In genomic region chr5:123143251-123143970, GRCm38 (mm10) we compare ENCODE assay signal across 7 mouse cellular contexts. TPM values are rescaled to one million over a fixed set of nuclear protein-coding genes. Genes with fewer than 3 reads are reported as not detected.
DNase-seq lines count a peak whose midpoint lies in the region; ATAC-seq and TF ChIP-seq lines count a peak whose summit lies in the region.

No protein-coding gene starts in this region.

- H3K36me3 ChIP-seq in E14TG2a.4 (ENCODE audit: insufficient read depth, low read length) = peaks cover 44% of the 10 kb centered on the region
- H3K36me3 ChIP-seq in embryonic facial prominence, embryonic 12.5 days = peaks cover 30% of the 10 kb centered on the region
- H3K36me3 ChIP-seq in hindbrain, embryonic 14.5 days (replicated peaks; ENCODE audit: control insufficient read depth, insufficient read depth) = peaks cover 23% of the 10 kb centered on the region

- ATAC-seq in embryonic facial prominence, embryonic 12.5 days (ENCODE audit: insufficient number of reproducible peaks, insufficient read depth, low FRiP score, low TSS enrichment) = peak; percentile 4; the same call in 1 of the 2 replicates
- ATAC-seq in hindbrain, embryonic 14.5 days (ENCODE audit: low FRiP score) = no peak
- ATAC-seq in activated CD4-positive, CD25-positive, alpha-beta regulatory T cell, adult 4 months = no peak

- peak overlapping the region; percentile 82 for H3K4me3 ChIP-seq in E14TG2a.4 (replicated peaks; ENCODE audit: low read length)
- peak overlapping the region; percentile 97 for H3K4me3 ChIP-seq in embryonic facial prominence, embryonic 12.5 days
- peak overlapping the region; percentile 91 for H3K4me3 ChIP-seq in hindbrain, embryonic 14.5 days (replicated peaks; ENCODE audit: low read length)

- peak overlapping the region; percentile 99 for H3K4me2 ChIP-seq in embryonic facial prominence, embryonic 12.5 days (replicated peaks)
- peak overlapping the region; percentile 100 for H3K4me2 ChIP-seq in hindbrain, embryonic 14.5 days (replicated peaks)

- peaks cover 62% of the 10 kb centered on the region for H3K4me1 ChIP-seq in E14TG2a.4 (replicated peaks; ENCODE audit: low read depth, low read length)
- H3K4me1 ChIP-seq in embryonic facial prominence, embryonic 12.5 days = peaks cover 35% of the 10 kb centered on the region
- H3K4me1 ChIP-seq in hindbrain, embryonic 14.5 days (replicated peaks; ENCODE audit: control insufficient read depth, insufficient read depth, low read length) = peaks cover 24% of the 10 kb centered on the region

- DNase-seq in A20 (ENCODE audit: low read depth, low spot score) = peak; percentile 53
- DNase-seq in hindbrain, embryonic 14.5 days (ENCODE audit: low spot score) = peak; percentile 62
- peak; percentile 72 for DNase-seq in lung, postnatal 10 days
- DNase-seq in yolk sac, embryonic 10.5 days (ENCODE audit: low spot score) = peak; percentile 55

- under 1% methylated on average over 24 of the region's 24 CpGs for WGBS in embryonic facial prominence, embryonic 12.5 days
- under 1% methylated on average over 24 of the region's 24 CpGs for WGBS in hindbrain, embryonic 14.5 days

- H3K9me3 ChIP-seq in E14TG2a.4 (ENCODE audit: low read length) = no peaks in the 10 kb centered on the region
- no peaks in the 10 kb centered on the region for H3K9me3 ChIP-seq in embryonic facial prominence, embryonic 12.5 days
- no peaks in the 10 kb centered on the region for H3K9me3 ChIP-seq in hindbrain, embryonic 14.5 days (ENCODE audit: control insufficient read depth, low read length)

- peak overlapping the region; percentile 100 for H3K27ac ChIP-seq in embryonic facial prominence, embryonic 12.5 days
- peak overlapping the region; percentile 99 for H3K27ac ChIP-seq in hindbrain, embryonic 14.5 days

- TF ChIP-seq CTCF in E14TG2a.4 (conservative IDR thresholded peaks at IDR 0.05; ENCODE audit: low read length) = no peak

- peaks cover 12% of the 10 kb centered on the region for H3K27me3 ChIP-seq in E14TG2a.4 (ENCODE audit: insufficient read depth, low read length)
- H3K27me3 ChIP-seq in embryonic facial prominence, embryonic 12.5 days = no peaks in the 10 kb centered on the region
- no peaks in the 10 kb centered on the region for H3K27me3 ChIP-seq in hindbrain, embryonic 14.5 days (ENCODE audit: control insufficient read depth, insufficient read depth, low read length)

- peak overlapping the region; percentile 100 for H3K9ac ChIP-seq in embryonic facial prominence, embryonic 12.5 days
- H3K9ac ChIP-seq in hindbrain, embryonic 14.5 days = peak overlapping the region; percentile 100

RNA-seq across cellular contexts. Expression of gene Setd1b, which starts 1.4 kb away (rescaled TPM):
- 11.7 and 12.4 TPM in 2 replicates for polyA plus RNA-seq in embryonic facial prominence, embryonic 12.5 days (2016; fragmentation: Nextera tagmentation; extraction: Ambion mirVana)
- polyA plus RNA-seq in hindbrain, embryonic 14.5 days (2014; fragmentation: Nextera tagmentation; extraction: Ambion mirVana) = 12.6 and 12.7 TPM in 2 replicates
- polyA plus RNA-seq in activated CD4-positive, CD25-positive, alpha-beta regulatory T cell, adult 4 months (2017; shearing (Covaris generic)) = 10 to 100 TPM; 12.5 to 12.9 TPM

RNA-seq across cellular contexts. Expression of gene Rhof, which starts 10.9 kb away (rescaled TPM):
- polyA plus RNA-seq in embryonic facial prominence, embryonic 12.5 days (2016; fragmentation: Nextera tagmentation; extraction: Ambion mirVana) = 2.9 and 3.4 TPM in 2 replicates
- 13.0 and 17.5 TPM in 2 replicates for polyA plus RNA-seq in hindbrain, embryonic 14.5 days (2014; fragmentation: Nextera tagmentation; extraction: Ambion mirVana)
- 10 to 100 TPM; 54.3 to 75.1 TPM for polyA plus RNA-seq in activated CD4-positive, CD25-positive, alpha-beta regulatory T cell, adult 4 months (2017; shearing (Covaris generic))

RNA-seq across cellular contexts. Expression of gene Psmd9, which starts 25.8 kb away (rescaled TPM):
- polyA plus RNA-seq in embryonic facial prominence, embryonic 12.5 days (2016; fragmentation: Nextera tagmentation; extraction: Ambion mirVana) = 89.0 and 95.5 TPM in 2 replicates
- polyA plus RNA-seq in hindbrain, embryonic 14.5 days (2014; fragmentation: Nextera tagmentation; extraction: Ambion mirVana) = 59.1 and 66.8 TPM in 2 replicates
- 10 to 100 TPM; 31.6 to 42.2 TPM for polyA plus RNA-seq in activated CD4-positive, CD25-positive, alpha-beta regulatory T cell, adult 4 months (2017; shearing (Covaris generic))

RNA-seq across cellular contexts. Expression of gene Hpd, which starts 39.1 kb away (rescaled TPM):
- polyA plus RNA-seq in embryonic facial prominence, embryonic 12.5 days (2016; fragmentation: Nextera tagmentation; extraction: Ambion mirVana) = not detected in 2 replicates
- not detected in 2 replicates for polyA plus RNA-seq in hindbrain, embryonic 14.5 days (2014; fragmentation: Nextera tagmentation; extraction: Ambion mirVana)
- polyA plus RNA-seq in activated CD4-positive, CD25-positive, alpha-beta regulatory T cell, adult 4 months (2017; shearing (Covaris generic)) = not detected
